Mouse (Mus musculus) intestine, embryonic 16.5 days (tissue): ENCODE measurements around the gene Ppfibp2. TPM values are rescaled to one million over a fixed set of nuclear protein-coding genes. Genes with fewer than 3 reads are reported as not detected.

Experiments
- ATAC-seq: fragments of 200-750 bp; cut with Nextera tagmentation; 2 replicates; pipeline ENCODE4 v1.8.0; 2017; ENCODE audit warnings: moderate TSS enrichment, moderate library complexity
- H3K27ac ChIP-seq: fragments of 300-500 bp; sonication (generic); 2 replicates; pipeline ENCODE4 v1.5.1; 2014; ENCODE audit warnings: mild to moderate bottlenecking, low read length
- H3K27me3 ChIP-seq: fragments of 300-500 bp; sonication (generic); replicated peaks from 2 replicates; pipeline ENCODE4 v1.6.1; 2014; ENCODE audit warnings: low read length, control low read depth, mixed read lengths; ENCODE audit not compliant: control insufficient read depth, insufficient read depth
- H3K36me3 ChIP-seq: fragments of 300-500 bp; sonication (generic); 2 replicates; pipeline ENCODE4 v1.6.1; 2014; ENCODE audit warnings: low read length, control low read depth; ENCODE audit not compliant: control insufficient read depth, insufficient read depth
- H3K4me1 ChIP-seq: fragments of 300-500 bp; sonication (generic); 2 replicates; pipeline ENCODE4 v1.6.1; 2014; ENCODE audit warnings: low read length, control low read depth, mixed read lengths; ENCODE audit not compliant: control insufficient read depth, insufficient read depth
- H3K4me2 ChIP-seq: fragments of 300-500 bp; sonication (generic); 2 replicates; pipeline ENCODE4 v1.6.1; 2014; ENCODE audit warnings: low read depth, low read length, control low read depth
- H3K4me3 ChIP-seq: fragments of 300-500 bp; sonication (generic); 2 replicates; pipeline ENCODE4 v1.5.1; 2014; ENCODE audit warnings: mild to moderate bottlenecking, low read length
- H3K9ac ChIP-seq: fragments of 300-500 bp; sonication (generic); 2 replicates; pipeline ENCODE4 v1.6.1; 2014; ENCODE audit warnings: low read depth, low read length
- H3K9me3 ChIP-seq: fragments of 300-500 bp; sonication (generic); 2 replicates; pipeline ENCODE4 v1.6.1; 2016; ENCODE audit warnings: low read length, control low read depth; ENCODE audit not compliant: control insufficient read depth
- WGBS: fragments of 180-500 bp; shearing (Covaris S2); extraction: QIAGEN DNeasy Blood & Tissue Kit; methylation state at CpG from one replicate; pipeline ENCODE4 v1.1.7; 2014; 5-methylcytosine and 5-hydroxymethylcytosine counted together
- polyA plus RNA-seq: library from polyadenylated mRNA; unstranded; fragments of >200 nt; fragmentation: Nextera tagmentation; extraction: Ambion mirVana; gene quantifications from 2 replicates; pipeline ENCODE4 v1.2.1, GENCODE M21; 2015

The Ppfibp2 gene
- polyA plus RNA-seq, 1 experiment from 2014 or later = 13.7 TPM

DNA sequence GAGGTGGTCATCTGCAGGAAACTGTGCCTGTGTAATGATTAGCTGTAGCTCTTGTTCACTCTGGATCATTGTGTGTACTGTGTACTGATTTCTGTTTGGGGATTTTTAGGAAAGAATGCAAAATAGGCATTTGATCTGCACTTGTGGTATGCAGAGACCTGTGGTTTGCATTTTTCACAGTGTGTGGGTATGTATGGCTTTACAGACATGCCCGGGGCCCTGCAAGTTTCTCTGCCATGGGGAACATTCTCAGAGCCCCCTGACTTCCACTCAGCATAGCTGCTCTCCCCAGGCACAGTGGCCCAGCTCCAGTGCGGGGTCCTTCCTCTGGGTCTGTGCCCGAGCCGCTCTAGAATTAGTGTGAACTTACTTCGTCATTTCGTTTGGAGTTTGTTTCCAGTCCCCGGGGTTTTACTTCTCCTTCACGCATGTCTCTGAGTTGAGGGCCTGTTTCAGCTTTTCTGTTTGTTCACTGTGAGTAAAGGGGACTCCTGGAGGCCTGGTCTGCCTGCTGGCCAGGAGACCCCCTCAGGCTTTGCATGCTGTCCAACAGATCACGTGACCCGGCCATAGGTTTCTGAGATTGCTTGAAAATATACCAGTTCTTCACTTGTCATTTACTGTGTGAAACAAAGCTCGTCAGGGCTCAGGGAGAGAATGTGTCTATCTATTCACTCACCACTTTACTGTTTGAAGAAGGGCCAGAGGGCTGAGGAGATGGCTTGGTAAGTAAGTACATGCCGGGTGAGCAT, 54.1 kb downstream of the Ppfibp2 start:
- Histone ChIP-seq H3K27ac (no peak overlapping the region), H3K9me3 (peaks cover 6% of the 10 kb centered on the region; the same call in 1 of the 2 replicates), H3K9ac (no peak overlapping the region), H3K36me3 (no peaks in the 10 kb centered on the region), H3K4me2 (no peak overlapping the region), H3K4me1 (no peaks in the 10 kb centered on the region), H3K4me3 (no peak overlapping the region), H3K27me3 (no peaks in the 10 kb centered on the region)
- ATAC-seq = no peak
- 75% methylated on average over 12 of the region's 12 CpGs for WGBS

- WGBS = 79% methylated on average over 7 of the region's 7 CpGs
- ATAC-seq = no peak
Observed at GRCm38 (mm10) chr7:107649990-107650389, 55.0 kb downstream of the Ppfibp2 start.

GRCm38 (mm10) chr7:107651821-107652220, 56.8 kb downstream of the Ppfibp2 start:
- H3K9ac ChIP-seq = no peak overlapping the region
- no peak overlapping the region for H3K4me3 ChIP-seq
- H3K36me3 ChIP-seq = no peaks in the 10 kb centered on the region
- no peaks in the 10 kb centered on the region for H3K9me3 ChIP-seq
- ATAC-seq = no peak
- H3K4me2 ChIP-seq = no peak overlapping the region
- WGBS = 32% methylated on average over 1 of the region's 1 CpGs
- H3K27ac ChIP-seq = no peak overlapping the region
- H3K4me1 ChIP-seq = no peaks in the 10 kb centered on the region
- no peaks in the 10 kb centered on the region for H3K27me3 ChIP-seq

More at GRCm38 (mm10) chr7:107649990-107650389, 55.0 kb downstream of the Ppfibp2 start:
- Histone ChIP-seq H3K4me3 (no peak overlapping the region), H3K27me3 (no peaks in the 10 kb centered on the region), H3K36me3 (no peaks in the 10 kb centered on the region), H3K9me3 (peaks cover 3% of the 10 kb centered on the region; the same call in 1 of the 2 replicates), H3K4me2 (no peak overlapping the region), H3K9ac (no peak overlapping the region), H3K27ac (no peak overlapping the region), H3K4me1 (no peaks in the 10 kb centered on the region)

- WGBS = 66% methylated on average over 6 of the region's 6 CpGs
- H3K9ac ChIP-seq = no peak overlapping the region
Observed at GRCm38 (mm10) chr7:107656451-107656850, 61.4 kb downstream of the Ppfibp2 start.

DNA sequence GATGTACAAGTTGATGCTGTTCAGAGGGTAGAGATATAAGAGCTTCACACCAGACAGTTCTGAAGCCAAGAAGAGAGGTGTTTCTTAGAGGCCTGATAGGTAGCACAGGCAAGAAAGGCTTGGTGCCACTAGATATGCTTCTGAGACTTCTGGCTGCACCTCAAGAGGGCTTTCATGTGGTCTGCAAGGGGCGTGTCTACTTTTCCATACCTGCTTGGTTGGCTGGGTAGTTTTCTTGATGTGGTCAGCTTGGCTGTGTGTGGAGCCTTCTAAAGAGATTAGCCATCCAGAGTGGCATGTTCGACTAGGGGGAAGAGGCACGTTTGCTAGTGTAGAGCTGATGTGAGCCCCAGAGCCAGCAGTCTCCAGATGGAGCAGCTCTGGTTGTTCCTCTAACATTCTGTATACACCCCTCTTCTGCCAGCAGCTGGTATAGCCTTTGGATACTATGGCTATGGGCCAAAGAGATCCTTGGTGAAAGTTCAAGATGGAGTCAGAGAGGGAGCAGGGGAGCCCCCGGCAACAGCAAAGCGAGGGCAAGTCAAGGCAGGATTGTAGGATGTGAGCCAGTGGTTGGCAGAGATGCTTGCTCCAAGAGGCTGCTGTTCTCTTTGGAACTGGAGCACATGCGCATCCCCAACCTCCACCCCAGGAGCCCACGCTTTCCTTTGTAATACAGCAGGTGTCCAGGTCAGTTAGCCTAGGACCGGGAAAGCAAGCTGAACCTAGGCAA, 64.3 kb downstream of the Ppfibp2 start:
- H3K27ac ChIP-seq = no peak overlapping the region
- ATAC-seq = no peak
- peaks cover 15% of the 10 kb centered on the region for H3K4me1 ChIP-seq
- H3K4me2 ChIP-seq = no peak overlapping the region
- H3K36me3 ChIP-seq = no peaks in the 10 kb centered on the region
- no peaks in the 10 kb centered on the region for H3K9me3 ChIP-seq
- no peak overlapping the region for H3K4me3 ChIP-seq
- no peaks in the 10 kb centered on the region for H3K27me3 ChIP-seq
- WGBS = 79% methylated on average over 8 of the region's 8 CpGs
- H3K9ac ChIP-seq = no peak overlapping the region

More at GRCm38 (mm10) chr7:107656451-107656850, 61.4 kb downstream of the Ppfibp2 start:
- Histone ChIP-seq H3K36me3 (no peaks in the 10 kb centered on the region), H3K9me3 (no peaks in the 10 kb centered on the region), H3K4me2 (no peak overlapping the region), H3K27me3 (no peaks in the 10 kb centered on the region), H3K4me3 (no peak overlapping the region), H3K27ac (no peak overlapping the region), H3K4me1 (peaks cover under 1% of the 10 kb centered on the region)
- ATAC-seq = no peak

DNA sequence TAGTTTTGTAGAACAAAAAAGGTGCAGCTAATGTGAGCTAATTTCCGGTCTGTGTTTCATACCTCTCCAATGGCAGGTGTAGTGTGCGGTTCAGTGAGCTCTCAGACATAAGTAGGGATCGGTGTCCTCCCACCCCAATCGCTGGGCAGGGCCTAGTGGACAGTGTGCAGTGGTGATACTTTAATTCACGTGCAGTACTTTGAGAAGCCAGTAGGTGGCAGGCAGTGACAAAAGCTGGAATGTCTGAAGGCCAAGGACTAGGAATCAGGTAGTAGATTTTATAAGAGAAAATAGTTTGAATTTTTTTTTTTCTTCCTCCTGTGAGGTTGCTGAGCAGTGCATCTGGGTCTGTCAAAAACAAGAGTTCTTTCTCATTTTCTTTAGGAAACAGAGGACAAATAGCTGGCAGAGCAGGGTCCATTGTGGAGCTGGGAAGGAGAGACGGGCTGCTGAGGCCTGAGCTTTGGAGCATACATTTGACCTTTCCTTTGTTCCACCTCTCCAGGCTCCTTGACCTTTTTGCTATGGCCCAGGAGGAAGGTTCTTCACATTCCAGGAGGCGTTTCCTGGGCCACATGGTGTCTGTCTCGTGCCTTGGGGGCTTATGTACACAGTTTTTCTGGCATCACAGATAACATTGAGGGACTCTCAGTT, 66.3 kb downstream of the Ppfibp2 start:
- no peak; the same call in 1 of the 2 replicates for ATAC-seq
- Histone ChIP-seq H3K4me2 (no peak overlapping the region), H3K9me3 (no peaks in the 10 kb centered on the region), H3K4me1 (peaks cover 29% of the 10 kb centered on the region), H3K27ac (peak overlapping the region; percentile 75), H3K4me3 (no peak overlapping the region), H3K36me3 (no peaks in the 10 kb centered on the region), H3K27me3 (no peaks in the 10 kb centered on the region), H3K9ac (no peak overlapping the region)
- 14% methylated on average over 8 of the region's 8 CpGs for WGBS

DNA sequence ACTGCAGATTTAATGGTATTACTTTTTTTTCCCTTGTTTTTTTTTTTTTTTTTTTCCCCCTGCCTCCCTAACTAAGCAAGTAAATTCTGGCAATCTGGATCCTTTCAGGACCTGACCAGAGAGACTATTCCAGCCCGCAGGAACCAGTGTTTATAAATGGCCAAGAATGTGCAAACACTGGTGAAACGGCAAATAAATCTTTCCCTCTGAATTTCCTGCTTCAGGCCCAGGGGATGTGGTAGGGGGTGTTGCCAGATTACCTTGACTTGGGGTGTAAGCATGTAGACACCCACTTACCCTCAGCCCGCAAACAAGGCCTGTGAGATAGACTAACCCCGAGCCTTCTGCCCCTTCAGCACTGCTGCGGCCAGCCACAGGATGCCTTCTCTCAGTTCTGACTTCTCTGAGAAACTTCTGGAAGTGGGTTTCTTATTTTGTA, 66.9 kb downstream of the Ppfibp2 start:
- H3K27ac ChIP-seq = peak overlapping the region; percentile 75; the same call in 1 of the 2 replicates
- no peak overlapping the region for H3K4me2 ChIP-seq
- H3K4me1 ChIP-seq = peaks cover 31% of the 10 kb centered on the region
- no peaks in the 10 kb centered on the region for H3K9me3 ChIP-seq
- no peaks in the 10 kb centered on the region for H3K27me3 ChIP-seq
- 42% methylated on average over 5 of the region's 5 CpGs for WGBS
- no peak for ATAC-seq
- H3K4me3 ChIP-seq = no peak overlapping the region
- no peaks in the 10 kb centered on the region for H3K36me3 ChIP-seq
- no peak overlapping the region for H3K9ac ChIP-seq

DNA sequence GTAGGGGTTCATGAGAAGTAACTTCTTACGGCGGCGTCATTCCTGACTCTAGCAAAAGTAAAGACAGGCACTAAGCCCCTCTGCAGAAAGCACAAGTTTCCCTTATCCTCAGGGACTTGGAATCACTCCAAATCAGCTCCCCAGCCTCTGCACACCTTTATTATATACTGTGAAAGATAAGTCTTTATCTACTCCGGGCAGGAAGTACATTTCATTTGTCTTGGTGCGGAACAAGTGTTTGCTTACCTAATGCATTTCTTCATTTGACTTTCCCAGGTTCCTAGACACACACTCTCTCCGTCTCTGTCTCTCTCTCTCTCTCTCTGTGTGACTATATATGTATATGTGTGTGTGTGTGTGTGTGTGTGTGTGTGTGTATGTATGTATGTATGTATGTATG, 68.6 kb downstream of the Ppfibp2 start:
- peak; percentile 56 for ATAC-seq

More for the DNA sequence above, 68.6 kb downstream of the Ppfibp2 start:
- Histone ChIP-seq H3K27me3 (no peaks in the 10 kb centered on the region), H3K27ac (peak overlapping the region; percentile 98), H3K4me1 (peaks cover 37% of the 10 kb centered on the region), H3K9me3 (no peaks in the 10 kb centered on the region), H3K36me3 (no peaks in the 10 kb centered on the region), H3K4me3 (no peak overlapping the region), H3K4me2 (peak overlapping the region; percentile 67), H3K9ac (no peak overlapping the region)
- WGBS = 40% methylated on average over 6 of the region's 6 CpGs
